Mouse (Mus musculus): ENCODE measurements around the gene Slc3a1.
A peak's percentile ranks its signal among the peaks of the same experiment; 100 is the strongest.

Gene Slc3a1

DNA sequence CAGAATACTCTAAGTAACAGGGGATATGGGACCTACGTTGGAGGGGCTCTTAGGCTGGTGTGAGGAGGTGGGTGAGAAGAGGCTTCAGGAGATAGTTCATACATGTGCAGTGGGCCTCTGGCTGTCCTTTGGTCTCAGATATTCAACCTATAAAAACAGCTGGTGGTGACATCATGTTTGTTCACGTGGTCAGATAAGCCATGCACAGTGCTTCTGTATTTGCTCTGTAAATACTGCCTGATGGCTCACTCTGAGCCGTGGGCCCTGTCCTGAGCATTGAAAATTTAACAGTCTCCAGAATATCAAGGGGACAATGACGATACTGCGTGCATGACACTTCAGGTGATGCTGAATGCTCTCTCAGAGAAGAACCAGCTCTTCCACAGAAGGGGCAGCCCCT, 9.7 kb downstream of the Slc3a1 start:
- DNase-seq (ENCODE audit: low read depth) = no peak

DNA sequence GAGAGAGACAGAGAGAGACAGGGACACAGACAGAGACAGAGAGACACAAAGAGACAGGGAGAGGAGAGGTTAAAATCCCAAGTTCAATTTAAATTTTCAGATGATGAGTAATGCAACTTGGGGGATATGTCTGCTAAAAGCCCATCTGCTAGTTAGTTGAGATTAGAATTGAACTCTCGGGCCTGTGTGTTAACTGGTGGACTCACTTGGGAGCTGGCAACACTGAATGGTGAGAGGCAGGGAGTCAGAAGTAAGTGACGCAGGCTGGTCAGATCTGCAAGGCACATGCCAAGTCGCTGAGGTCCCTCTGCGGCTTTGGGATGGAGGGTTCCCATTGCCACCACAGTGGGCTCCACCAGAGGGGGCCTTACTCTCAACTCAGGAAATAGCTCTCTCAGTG, 10.1 kb downstream of the Slc3a1 start:
- no peak for DNase-seq (ENCODE audit: low read depth)

DNA sequence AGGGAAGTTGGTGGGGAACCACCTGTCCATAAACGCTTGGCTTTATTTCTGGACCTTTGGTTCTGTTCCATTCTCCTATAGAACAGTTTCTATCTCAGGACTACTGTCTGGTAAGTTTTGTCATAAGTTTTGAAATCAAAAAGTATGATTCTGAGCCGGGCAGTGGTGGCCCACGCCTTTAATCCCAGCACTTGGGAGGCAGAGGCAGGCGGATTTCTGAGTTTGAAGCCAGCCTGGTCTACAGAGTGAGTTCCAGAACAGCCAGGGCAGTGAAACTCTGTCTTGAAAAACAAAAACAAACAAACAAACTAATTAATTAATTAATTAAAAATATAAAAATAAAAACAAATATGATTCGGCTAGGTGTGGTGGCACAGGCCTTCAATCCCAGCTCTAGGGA, 10.6 kb downstream of the Slc3a1 start:
- no peak for DNase-seq (ENCODE audit: low read depth)

DNA sequence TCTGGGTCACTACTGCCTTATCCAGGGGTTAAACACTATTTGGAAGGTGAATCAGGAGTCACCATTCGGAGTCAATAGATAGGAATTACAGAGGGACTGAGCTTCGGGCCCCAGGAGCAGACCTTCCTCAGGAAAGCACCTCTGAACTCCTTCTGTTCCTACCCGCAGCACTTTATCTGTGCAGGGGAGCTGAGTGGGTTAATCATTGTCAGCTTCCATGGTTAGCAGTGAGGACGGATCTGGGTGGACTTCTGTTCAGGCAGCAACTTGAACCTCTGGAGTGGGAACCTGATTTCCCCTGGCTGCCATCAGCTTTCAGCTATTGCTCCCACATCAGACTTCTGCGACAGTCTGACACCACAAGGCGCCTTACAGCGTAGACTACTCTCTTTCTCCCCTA, 12.7 kb downstream of the Slc3a1 start:
- no peak for DNase-seq (ENCODE audit: low read depth)

DNA sequence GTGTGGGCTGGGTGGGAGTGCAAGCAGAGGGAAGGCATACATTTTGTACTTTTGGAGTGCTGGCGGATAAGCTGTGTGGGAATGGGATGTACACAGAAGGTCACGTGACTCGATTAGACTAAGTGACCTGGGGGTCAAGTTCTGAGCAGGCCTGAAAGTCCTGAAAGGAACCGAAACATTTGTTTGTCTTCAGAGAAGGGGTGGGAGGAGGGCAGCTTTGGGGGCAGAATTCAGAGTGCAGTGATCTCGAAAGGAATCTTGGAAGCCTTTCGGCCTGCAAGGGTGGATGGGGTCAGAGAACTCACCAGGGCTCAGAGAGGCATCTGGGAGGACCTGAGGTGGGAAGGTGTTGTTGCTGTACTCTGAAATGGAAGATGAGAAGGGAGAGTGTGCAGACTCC, 14.2 kb downstream of the Slc3a1 start:
- DNase-seq (ENCODE audit: low read depth) = no peak

DNA sequence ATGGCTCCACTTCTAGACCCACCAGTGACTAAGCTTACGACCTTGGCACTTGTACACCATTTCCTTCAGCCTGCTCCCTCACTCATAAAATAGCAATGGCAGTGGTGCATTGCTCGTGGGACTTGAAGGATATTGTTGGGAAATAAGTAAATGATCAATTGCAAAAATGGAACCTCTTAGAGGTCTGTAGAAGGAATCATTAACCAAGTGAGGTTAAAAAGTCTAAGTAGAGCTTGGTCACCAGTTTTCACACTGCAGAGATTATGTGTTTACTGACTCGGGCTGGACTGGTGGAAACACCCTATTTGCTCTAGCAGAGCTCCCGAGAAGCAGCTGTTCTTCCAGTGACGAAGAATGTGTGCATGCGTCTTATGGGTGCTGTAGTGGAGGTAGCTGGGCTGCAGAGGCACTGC, 15.2 kb downstream of the Slc3a1 start:
- no peak for DNase-seq (ENCODE audit: low read depth)

DNA sequence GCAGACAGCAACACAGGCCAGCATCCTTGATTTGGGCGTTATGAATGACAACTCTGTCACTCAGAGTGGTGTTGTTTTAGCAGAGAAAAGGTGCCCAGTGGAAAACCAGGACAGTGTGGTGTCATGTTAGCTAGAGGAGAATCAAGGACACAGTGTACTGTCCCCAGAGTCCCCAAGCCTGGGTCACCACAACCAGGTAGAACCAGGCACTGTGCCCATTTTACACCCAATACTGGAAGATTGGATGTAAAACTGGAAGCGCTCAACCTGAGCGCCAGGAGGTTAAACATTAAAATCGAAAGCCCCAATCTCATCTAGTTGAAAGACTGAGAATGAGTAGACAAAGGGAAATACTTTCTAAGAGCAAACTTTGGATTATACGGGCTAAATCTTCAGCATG, 16.3 kb downstream of the Slc3a1 start:
- DNase-seq (ENCODE audit: low read depth) = no peak

DNA sequence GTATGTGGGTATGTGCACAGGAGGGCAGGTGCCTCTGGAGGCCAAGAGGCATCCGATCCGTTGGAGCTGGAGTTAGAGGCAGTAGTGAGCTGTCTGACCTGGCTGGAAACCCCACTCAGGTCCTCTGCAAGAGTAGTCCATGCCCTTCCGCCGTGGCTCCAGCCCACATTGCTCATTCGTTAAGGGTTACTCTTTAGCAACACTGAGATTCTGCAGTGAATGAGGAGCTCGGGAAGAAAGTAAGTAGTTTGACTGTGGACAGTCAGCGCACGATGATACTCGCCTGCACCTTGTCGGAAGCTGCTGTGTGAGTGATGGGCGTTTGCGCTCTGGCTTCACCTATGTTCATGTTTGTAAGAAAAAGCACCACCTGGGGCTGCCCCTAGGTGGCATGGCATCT, 17.0 kb downstream of the Slc3a1 start:
- DNase-seq (ENCODE audit: low read depth) = no peak

DNA sequence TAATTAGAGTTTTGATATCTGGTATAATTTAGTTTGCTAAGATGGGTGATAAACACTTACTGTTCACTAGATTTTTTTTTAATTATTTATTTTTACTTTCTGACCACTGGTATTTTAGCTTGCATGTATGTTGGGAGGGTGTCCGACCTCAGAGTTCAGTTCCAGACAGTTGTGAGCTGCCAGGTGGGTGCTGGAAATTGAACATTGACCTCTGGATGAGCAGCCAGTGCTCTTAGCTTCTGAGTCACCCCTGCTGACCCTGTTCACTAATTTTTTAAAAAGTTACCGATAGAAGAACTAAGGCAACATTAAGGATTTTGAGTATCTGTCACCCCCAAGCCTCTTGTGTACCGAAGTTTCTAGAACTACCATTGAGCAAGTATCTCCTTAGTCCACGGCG, 20.2 kb downstream of the Slc3a1 start:
- no peak for DNase-seq (ENCODE audit: low read depth)

DNA sequence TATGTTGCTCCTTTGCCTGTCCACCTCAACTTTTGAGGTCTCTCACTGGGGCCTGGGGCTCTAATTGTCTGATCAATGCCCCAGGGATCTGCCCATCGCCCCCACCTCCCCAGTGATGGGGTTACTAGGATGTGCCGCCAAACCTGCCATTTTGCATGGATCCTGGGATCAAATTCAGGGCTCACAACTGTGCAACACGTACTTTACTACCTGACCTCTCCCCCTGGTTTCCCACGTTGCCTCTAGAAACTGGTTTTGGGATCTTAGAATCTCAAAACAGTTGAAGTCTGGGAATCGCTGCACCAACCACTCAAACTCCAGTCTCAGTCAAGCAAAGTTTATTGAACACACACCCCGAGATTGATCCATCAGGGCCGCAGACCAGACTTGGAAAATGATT, 30.1 kb downstream of the Slc3a1 start:
- no peak for DNase-seq (ENCODE audit: low read depth)

DNA sequence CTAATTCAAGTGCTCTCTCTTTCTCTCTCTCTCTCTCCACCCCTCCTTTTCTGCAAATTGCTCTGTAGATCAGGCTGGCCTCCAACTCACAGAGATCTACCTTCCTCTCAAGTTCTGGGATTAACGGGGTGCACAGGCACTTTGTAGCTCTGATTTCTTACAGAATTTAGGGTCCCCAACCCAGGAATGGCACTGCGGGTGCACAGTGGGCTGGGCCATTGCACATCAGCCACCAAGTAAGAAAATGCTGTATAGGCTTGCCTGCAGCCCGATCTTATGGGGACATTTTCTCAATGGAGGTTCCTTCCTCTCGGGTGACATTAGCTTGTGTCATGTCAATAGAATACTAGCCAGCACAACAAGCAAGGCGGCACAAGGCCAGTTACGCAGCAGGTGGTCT, 31.0 kb downstream of the Slc3a1 start:
- no peak for DNase-seq (ENCODE audit: low read depth)

DNA sequence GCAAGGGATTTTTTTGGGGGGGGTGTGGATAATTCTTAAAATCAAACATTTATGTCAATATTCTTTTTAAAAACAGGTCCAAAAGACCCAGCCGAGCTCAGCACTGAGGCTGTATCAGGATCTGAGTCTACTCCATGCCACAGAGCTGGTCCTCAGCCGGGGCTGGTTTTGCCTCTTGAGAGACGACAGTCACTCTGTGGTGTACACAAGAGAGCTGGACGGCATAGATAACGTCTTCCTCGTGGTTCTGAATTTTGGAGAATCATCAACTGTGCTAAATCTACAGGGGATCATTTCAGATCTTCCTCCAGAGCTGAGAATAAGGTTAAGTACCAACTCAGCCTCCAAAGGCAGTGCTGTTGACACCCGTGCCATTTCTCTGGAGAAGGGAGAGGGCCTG, 35.4 kb downstream of the Slc3a1 start:
- peak; percentile 8 for DNase-seq (ENCODE audit: low read depth)

DNA sequence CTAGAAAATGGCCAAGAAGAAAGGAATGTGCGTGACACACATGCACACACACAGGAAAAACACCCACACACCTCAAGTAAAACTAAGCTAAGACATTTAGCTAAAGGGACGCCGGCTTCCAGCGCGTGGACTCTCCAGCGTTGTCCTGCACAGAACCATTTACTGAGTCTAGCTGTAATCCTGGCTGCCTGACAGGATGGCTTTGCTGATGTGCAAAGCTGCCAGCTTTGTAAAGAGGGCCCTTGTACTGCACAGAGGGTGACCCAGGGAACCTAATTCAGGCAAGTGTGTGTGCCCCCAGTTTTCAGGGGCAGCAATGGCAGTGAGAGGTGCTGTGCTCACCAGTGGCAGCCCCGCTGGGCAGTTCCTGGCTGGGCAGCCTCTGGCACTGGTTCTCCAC, 39.2 kb downstream of the Slc3a1 start:
- DNase-seq (ENCODE audit: low read depth) = no peak

DNA sequence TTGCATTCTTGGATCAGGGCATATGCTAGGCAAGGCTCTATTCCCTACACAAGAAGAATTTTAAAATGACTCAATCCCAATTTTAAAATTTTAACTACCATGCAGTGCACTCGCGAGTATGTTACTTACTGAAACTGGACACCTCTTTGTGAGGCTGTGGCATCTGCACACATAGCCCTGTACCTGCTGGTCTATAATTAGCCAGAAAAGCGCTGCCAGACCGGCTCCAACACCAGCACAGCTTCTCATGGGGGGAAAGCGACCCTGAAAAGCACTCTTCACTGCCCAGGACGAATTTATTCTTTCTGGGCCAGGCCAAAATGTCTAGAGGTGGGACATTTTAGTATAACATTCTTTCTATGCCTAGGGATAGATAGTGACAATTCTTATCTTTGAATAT, 42.5 kb downstream of the Slc3a1 start:
- no peak for DNase-seq (ENCODE audit: low read depth)

DNA sequence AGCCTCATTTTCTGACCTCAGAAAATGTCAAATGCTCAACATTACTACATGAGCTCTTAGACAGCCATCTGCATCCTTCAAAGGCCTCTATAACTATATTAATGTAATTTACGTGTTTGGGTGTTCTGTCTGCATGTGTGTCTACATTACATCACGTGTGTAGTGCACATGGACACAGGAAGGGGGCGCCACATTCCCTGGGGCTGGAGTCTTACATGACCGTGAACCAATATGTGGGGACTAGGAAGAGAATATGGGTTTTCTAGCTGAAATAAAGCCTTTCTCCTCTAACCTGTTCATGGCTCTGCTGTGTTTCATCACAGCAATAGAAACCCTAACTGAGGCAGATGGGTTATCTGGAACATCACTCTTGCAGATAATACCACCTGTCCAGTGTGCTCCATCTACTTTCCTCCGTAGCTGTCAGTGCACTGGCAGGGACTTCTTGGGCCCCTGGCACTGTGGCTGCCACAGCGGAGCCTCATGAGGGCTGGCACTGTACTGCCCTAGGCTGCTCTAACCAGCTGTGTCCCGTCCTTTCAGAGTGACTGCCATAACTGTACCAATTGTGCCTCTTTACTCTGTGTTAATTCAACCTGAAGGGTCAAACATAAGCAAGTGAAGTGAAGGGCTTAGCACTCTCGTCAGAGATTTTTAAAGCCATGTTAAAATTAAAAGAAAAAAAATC, 43.1 kb downstream of the Slc3a1 start:
- no peak for DNase-seq (ENCODE audit: low read depth)

DNA sequence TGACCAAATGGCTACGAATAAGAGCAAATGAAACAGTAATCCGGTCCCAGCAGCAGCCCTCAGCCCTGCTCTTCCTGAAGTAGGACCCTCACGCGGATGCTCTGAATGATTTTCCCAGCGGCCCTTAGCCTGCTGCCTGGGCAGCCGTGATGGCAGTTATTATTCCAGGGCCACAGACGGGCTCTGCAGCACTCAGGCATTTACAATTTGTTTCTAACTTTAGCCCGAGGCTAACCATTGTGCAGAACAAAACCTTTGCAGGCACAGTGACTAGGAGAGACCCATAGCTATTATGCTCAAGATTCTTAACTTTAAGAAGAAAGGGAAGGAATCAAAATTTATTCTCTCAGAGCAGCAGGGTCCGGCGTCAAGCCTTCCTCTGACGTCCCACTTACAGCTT, 44.2 kb downstream of the Slc3a1 start:
- no peak for DNase-seq (ENCODE audit: low read depth)

DNA sequence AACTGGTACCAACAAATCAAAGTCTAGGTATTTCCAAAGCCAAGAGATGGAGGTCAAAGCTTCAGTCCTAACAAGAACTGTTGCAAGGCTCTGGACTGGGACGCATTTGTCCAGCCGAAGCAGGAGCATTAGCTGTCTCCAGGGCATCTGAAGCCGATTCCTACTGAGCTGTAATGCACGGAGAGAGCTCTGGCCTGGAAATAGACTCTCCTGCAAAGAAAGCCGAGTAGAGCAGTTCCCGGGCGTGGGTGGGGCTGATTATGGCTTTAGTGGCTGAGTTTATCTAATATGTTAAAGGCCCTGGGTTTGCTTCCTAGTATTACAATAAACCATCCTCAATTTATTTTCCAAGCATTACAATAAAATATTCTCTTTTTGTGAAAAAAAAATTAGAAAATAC, 45.0 kb downstream of the Slc3a1 start:
- no peak for DNase-seq (ENCODE audit: low read depth)

DNA sequence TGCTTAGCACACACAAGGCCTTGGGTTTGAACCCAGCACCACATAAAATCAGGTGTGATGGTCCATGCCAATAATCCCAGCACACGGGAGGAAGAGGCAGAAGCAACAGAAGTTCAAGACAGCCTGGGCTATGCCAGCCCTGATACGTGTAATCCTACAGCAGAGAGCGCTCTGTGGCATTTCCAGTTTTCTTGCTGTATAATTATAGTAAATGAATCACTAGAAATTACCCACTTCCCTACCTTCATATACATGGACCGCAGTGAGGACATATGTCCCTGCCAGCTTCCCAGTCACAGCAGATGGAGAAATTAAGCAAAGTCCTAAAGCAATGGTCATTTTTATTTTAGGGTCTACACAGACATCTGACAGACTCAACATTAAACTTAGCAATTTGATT, 45.9 kb downstream of the Slc3a1 start:
- DNase-seq (ENCODE audit: low read depth) = no peak

DNA sequence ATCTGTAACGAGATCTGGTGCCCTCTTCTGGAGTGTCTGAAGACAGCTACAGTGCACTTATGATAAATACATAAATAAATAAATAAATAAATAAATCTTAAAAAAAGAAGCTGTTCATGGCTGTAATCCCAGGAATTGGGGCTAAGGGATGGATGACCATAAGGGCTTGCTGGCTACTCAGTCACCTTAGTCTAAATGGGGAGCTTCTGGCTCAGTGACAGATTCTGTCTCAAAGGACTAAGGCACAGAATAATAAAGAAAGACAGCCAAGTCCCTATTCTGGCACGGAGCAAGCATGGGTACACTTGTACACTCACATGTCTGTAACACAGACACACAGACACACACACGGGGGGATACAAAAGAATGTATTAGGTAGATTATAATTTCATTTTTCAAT, 51.1 kb downstream of the Slc3a1 start:
- DNase-seq (ENCODE audit: low read depth) = no peak

DNA sequence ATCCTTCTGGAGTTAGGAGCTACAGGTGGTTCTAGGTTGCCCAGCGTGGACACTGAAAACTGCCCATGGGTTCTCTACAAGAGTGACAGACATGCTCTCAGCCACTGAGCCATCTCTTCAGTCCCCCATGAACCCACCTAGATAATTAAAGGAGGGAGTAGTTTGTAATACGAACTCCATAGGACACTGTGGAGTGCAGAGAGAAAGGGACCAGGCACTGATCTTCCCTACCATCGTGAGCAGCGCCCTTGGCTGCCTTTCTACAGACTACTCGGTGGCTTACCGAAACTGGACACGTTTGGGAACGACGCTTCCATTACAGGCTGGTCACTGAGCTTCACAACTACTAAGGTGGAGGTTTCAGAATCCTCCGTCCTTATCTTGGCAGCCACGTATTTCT, 52.6 kb downstream of the Slc3a1 start:
- DNase-seq (ENCODE audit: low read depth) = no peak

DNA sequence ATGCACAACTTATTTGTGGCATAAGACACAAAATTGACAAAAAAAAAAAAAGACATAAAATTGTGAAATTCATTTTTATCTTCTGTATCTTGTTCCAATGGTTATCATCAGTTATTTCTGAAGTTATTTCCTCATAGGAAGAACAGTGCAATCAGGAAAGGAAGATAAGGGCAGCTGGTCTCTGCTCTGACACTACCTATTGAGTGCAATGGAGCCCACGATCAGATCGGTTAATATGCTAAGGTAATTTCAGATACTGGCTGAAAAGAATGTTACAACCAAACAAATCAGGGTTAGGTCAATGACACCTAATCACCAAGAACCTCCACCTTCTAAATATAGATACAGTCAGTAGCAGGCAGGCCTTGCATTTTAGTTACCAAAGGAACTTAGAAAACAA, 57.2 kb downstream of the Slc3a1 start:
- no peak for DNase-seq (ENCODE audit: low read depth)

DNA sequence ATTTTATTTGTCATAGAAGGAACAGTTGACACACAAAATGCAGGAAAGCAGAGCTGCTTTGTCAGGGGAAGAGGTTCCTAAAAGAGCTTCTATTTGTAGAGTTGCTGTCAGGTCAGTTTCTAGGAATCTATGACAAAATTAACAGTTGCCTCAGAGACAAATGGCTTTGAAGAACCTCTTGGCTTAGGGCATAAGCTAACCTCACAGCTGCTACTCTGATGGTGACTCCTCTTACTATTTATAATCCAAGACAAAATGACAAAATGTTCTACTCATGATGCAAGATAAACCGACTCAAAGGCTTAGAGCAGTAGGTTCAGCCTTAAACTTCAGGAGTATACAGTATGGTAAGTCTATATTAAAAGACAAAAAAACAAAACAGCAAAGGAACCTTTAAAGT, 58.3 kb downstream of the Slc3a1 start:
- no peak for DNase-seq (ENCODE audit: low read depth)

DNA sequence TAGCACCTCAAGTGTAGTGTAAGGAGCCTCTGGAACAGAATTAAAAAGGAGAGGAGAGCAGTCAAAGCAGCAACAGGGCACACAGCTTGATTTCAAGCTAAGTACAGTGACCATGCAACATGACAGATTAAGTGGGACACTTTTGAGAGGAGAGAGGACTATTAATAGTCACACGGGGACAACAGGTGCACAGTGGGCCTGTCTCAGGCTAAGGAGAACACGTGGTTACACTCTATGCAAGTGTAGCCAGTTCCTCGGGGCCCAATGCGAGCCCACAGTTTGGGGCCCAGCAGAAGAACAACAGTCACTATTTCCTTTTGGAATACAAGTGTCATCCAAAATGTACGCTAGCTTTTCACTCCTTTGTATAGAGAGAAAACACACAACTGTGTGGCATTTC, 59.4 kb downstream of the Slc3a1 start:
- no peak for DNase-seq (ENCODE audit: low read depth)

DNA sequence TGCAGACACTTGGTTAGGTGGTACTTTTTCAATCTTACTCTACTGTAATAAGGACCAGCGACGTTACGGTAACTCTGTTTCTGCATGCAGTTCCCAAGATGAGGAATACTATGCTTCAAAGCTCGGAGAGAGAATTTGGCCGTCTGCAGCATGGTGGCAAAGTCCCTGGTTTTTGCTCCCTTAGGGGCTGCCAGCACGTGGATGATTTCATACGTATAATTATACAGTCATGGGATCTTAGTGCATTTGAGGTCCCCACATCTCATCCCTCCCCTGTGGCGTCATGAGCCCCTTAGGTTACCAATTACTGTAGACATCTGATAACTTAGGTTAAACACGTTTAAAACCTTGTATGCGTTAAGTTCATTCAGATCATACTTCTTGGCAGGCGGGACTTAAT, 60.2 kb downstream of the Slc3a1 start:
- no peak for DNase-seq (ENCODE audit: low read depth)

DNA sequence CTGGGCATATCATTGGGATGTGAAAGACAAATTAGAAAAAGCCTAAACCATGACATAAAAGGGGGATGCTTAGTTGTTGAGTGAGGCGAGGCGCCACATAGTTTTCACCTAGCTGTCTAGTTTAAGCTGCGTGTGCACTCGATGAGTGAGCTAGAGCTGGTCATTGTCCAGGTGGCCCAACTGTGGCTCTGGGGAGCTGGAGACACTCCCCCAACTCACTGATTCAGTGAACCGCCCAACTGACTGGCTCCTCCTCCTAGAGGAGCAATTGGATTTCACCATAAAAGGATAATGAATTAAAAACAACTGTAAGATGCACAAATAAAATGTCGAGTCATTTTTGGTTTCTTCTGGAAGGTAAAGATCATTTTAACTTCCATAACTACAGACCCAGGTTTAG, 60.8 kb downstream of the Slc3a1 start:
- DNase-seq (ENCODE audit: low read depth) = no peak
